Mouse (Mus musculus) MEL (cell line): ENCODE results near the gene Zfp865. TPM values are rescaled to one million over a fixed set of nuclear protein-coding genes. Genes with fewer than 3 reads are reported as not detected.

Experiments used
- DNase-seq: peaks from one replicate; pipeline ENCODE4 v3.0.0; 2011; ENCODE audit warnings: low read depth, low spot score
- H3K27ac ChIP-seq: 2 replicates; pipeline ENCODE4 v1.5.1; 2012; ENCODE audit warnings: low read depth, mild to moderate bottlenecking, control low read depth, low read length, moderate library complexity; ENCODE audit not compliant: control insufficient read depth
- H3K27me3 ChIP-seq, 2 experiments: fragments of 150-350 bp in 1 of 2; sonication (generic) in 1 of 2; 2 replicates each; pipeline ENCODE4 v1.6.1; 2012; ENCODE audit warnings: low read length in 2 of 2, mild to moderate bottlenecking in 2 of 2, improper control_type of control experiment in 1 of 2, moderate library complexity in 1 of 2; ENCODE audit not compliant: insufficient read depth in 2 of 2, control insufficient read depth in 1 of 2
- H3K36me3 ChIP-seq, 2 experiments: 2 replicates each; pipeline ENCODE4 v1.6.1; 2012 to 2014; ENCODE audit warnings: low read length in 2 of 2, improper control_type of control experiment in 1 of 2, inconsistent platforms in 1 of 2, mild to moderate bottlenecking in 1 of 2; ENCODE audit not compliant: insufficient read depth in 2 of 2, control insufficient read depth in 1 of 2
- H3K4me1 ChIP-seq, 2 experiments: fragments of 150-350 bp in 1 of 2; sonication (generic) in 1 of 2; 2 replicates each; pipeline ENCODE4 v1.6.1; 2012; ENCODE audit warnings: low read length in 2 of 2, improper control_type of control experiment in 1 of 2, mild to moderate bottlenecking in 1 of 2; ENCODE audit not compliant: insufficient read depth in 2 of 2, control insufficient read depth in 1 of 2
- H3K4me3 ChIP-seq, 2 experiments: fragments of 150-350 bp in 1 of 2; sonication (generic) in 1 of 2; 2 replicates each; pipeline ENCODE4 v1.5.1; 2012; ENCODE audit warnings: low read depth in 2 of 2, low read length in 2 of 2, mild to moderate bottlenecking in 2 of 2, moderate library complexity in 2 of 2, control low read depth in 1 of 2, improper control_type of control experiment in 1 of 2; ENCODE audit not compliant: control insufficient read depth in 1 of 2, insufficient read depth in 1 of 2
- H3K79me2 ChIP-seq: 2 replicates; pipeline ENCODE4 v1.6.1; 2012; ENCODE audit warnings: mild to moderate bottlenecking, low read length, moderate library complexity; ENCODE audit not compliant: control insufficient read depth, poor library complexity, insufficient read depth
- H3K9ac ChIP-seq: 2 replicates; pipeline ENCODE4 v1.6.1; 2012; ENCODE audit warnings: low read depth, mild to moderate bottlenecking, control low read depth, low read length, moderate library complexity; ENCODE audit not compliant: control insufficient read depth, poor library complexity, severe bottlenecking
- H3K9me3 ChIP-seq: fragments of 150-350 bp; sonication (generic); replicated peaks from 2 replicates; pipeline ENCODE4 v1.6.1; 2012; ENCODE audit warnings: mild to moderate bottlenecking, low read length, improper control_type of control experiment, moderate library complexity; ENCODE audit not compliant: insufficient read depth
- BHLHE40 ChIP-seq: IDR thresholded peaks from 2 replicates; pipeline ENCODE4 v1.6.1; 2012; ENCODE audit warnings: low read depth, mild to moderate bottlenecking, inconsistent platforms, low read length, improper control_type of control experiment, borderline replicate concordance
- CHD1 ChIP-seq: IDR thresholded peaks from 2 replicates; pipeline ENCODE4 v1.6.1; 2012; ENCODE audit warnings: low read depth, mild to moderate bottlenecking, inconsistent platforms, low read length, improper control_type of control experiment
- CHD2 ChIP-seq: IDR thresholded peaks from 2 replicates; pipeline ENCODE4 v1.6.1; 2011; ENCODE audit warnings: low read length, improper control_type of control experiment
- CTCF ChIP-seq, 3 experiments: IDR thresholded peaks in 2 of 3; conservative IDR thresholded peaks in 1 of 3; 2 replicates each; pipeline ENCODE4 v1.5.1; 2011 to 2012; ENCODE audit warnings: low read length in 3 of 3, low read depth in 2 of 3, mild to moderate bottlenecking in 2 of 3, improper control_type of control experiment in 1 of 3, inconsistent platforms in 1 of 3, mixed read lengths in 1 of 3, moderate library complexity in 1 of 3; ENCODE audit not compliant: control insufficient read depth in 1 of 3, insufficient read depth in 1 of 3, poor library complexity in 1 of 3, severe bottlenecking in 1 of 3
- ELF1 ChIP-seq: IDR thresholded peaks from 2 replicates; pipeline ENCODE4 v1.6.1; 2014; ENCODE audit warnings: low read depth, mild to moderate bottlenecking, inconsistent platforms, low read length, improper control_type of control experiment, moderate library complexity
- ETS1 ChIP-seq: IDR thresholded peaks from 2 replicates; pipeline ENCODE4 v1.6.1; 2012; ENCODE audit warnings: low read depth, mild to moderate bottlenecking, inconsistent platforms, low read length, improper control_type of control experiment, moderate library complexity
- GATA1 ChIP-seq: IDR thresholded peaks from 2 replicates; pipeline ENCODE4 v1.6.1; 2011; ENCODE audit warnings: low read depth, low read length, improper control_type of control experiment
- KAT2A ChIP-seq: conservative IDR thresholded peaks from 2 replicates; pipeline ENCODE4 v1.6.1; 2012; ENCODE audit warnings: low read depth, low read length, improper control_type of control experiment, inconsistent platforms
- MAX ChIP-seq: IDR thresholded peaks from 2 replicates; pipeline ENCODE4 v1.6.1; 2011; ENCODE audit warnings: low read length, improper control_type of control experiment
- MXI1 ChIP-seq: IDR thresholded peaks from 2 replicates; pipeline ENCODE4 v1.6.1; 2011; ENCODE audit warnings: mild to moderate bottlenecking, low read depth, low read length, improper control_type of control experiment
- MYB ChIP-seq: IDR thresholded peaks from 2 replicates; pipeline ENCODE4 v1.6.1; 2011; ENCODE audit warnings: mild to moderate bottlenecking, low read depth, low read length, improper control_type of control experiment
- NRF1 ChIP-seq: IDR thresholded peaks from 2 replicates; pipeline ENCODE4 v1.6.1; 2014; ENCODE audit warnings: low read depth, mild to moderate bottlenecking, inconsistent platforms, low read length, improper control_type of control experiment, moderate library complexity; ENCODE audit not compliant: poor library complexity, insufficient read depth, severe bottlenecking
- POLR2A ChIP-seq, 2 experiments: IDR thresholded peaks; 2 replicates each; pipeline ENCODE4 v1.6.1; 2011 to 2012; ENCODE audit warnings: low read length in 2 of 2, mild to moderate bottlenecking in 2 of 2, control low read depth in 1 of 2, improper control_type of control experiment in 1 of 2, low read depth in 1 of 2, moderate library complexity in 1 of 2; ENCODE audit not compliant: control insufficient read depth in 1 of 2, insufficient read depth in 1 of 2, poor library complexity in 1 of 2
- POLR2AphosphoS2 ChIP-seq: IDR thresholded peaks from 2 replicates; pipeline ENCODE4 v1.6.1; 2011; ENCODE audit warnings: low read length, improper control_type of control experiment
- POLR2AphosphoS5 ChIP-seq: IDR thresholded peaks from 2 replicates; pipeline ENCODE4 v1.6.1; 2012; ENCODE audit warnings: low read depth, borderline replicate concordance, mild to moderate bottlenecking, inconsistent platforms, low read length, moderate library complexity, mixed read lengths
- RCOR1 ChIP-seq: IDR thresholded peaks from 2 replicates; pipeline ENCODE4 v1.6.1; 2012; ENCODE audit warnings: low read depth, mild to moderate bottlenecking, inconsistent platforms, low read length, improper control_type of control experiment
- SIN3A ChIP-seq: IDR thresholded peaks from 2 replicates; pipeline ENCODE4 v1.6.1; 2012; ENCODE audit warnings: low read length, improper control_type of control experiment, inconsistent platforms
- SMC3 ChIP-seq: IDR thresholded peaks from 2 replicates; pipeline ENCODE4 v1.6.1; 2011; ENCODE audit warnings: low read depth, low read length, improper control_type of control experiment
- TAL1 ChIP-seq: IDR thresholded peaks from 2 replicates; pipeline ENCODE4 v1.6.1; 2012; ENCODE audit warnings: mild to moderate bottlenecking, inconsistent platforms, low read length, moderate library complexity, mixed read lengths
- USF1 ChIP-seq: IDR thresholded peaks from 2 replicates; pipeline ENCODE4 v1.6.1; 2014; ENCODE audit warnings: low read depth, mild to moderate bottlenecking, inconsistent platforms, low read length, improper control_type of control experiment, moderate library complexity
- ZNF384 ChIP-seq: IDR thresholded peaks from 2 replicates; pipeline ENCODE4 v1.6.1; 2012; ENCODE audit warnings: low read depth, mild to moderate bottlenecking, inconsistent platforms, low read length, improper control_type of control experiment
- polyA plus RNA-seq, 2 experiments: library from polyadenylated mRNA; stranded (reverse) in 1 of 2; unstranded in 1 of 2; fragments of >175 nt in 1 of 2; fragments of >200 nt in 1 of 2; gene quantifications; 2 replicates each; pipeline versions ENCODE4 v1.2.1 to v1.2.4; 2012; ENCODE audit warnings: low replicate concordance in 2 of 2, low read depth in 1 of 2; ENCODE audit not compliant: insufficient read length in 2 of 2, insufficient read depth in 1 of 2, missing spikeins in 1 of 2
- total RNA-seq: library from RNA; depleted of rRNA; stranded (reverse); fragments of 300-350 nt; gene quantifications from 2 replicates; pipeline ENCODE4 v1.2.3, GENCODE M21; 2012

Zfp865 gene
- total and polyA plus RNA-seq, 3 experiments: 12.2 to 34.6 TPM; not detected in 1

GRCm38 (mm10) chr7:5062360-5063001, 42.3 kb downstream of the Zfp865 start (continued):
- TF ChIP-seq CTCF (IDR thresholded peaks at IDR 0.05 in 2 of 3, conservative IDR thresholded peaks at IDR 0.05 in 1 of 3; ENCODE audit: control insufficient read depth in 1 of 3, insufficient read depth in 1 of 3, low read depth in 2 of 3, low read length in 3 of 3, poor library complexity in 1 of 3, severe bottlenecking in 1 of 3) (no peak), TAL1 (no peak), SMC3 (no peak), USF1 (peak; percentile 93), POLR2AphosphoS5 (no peak), ELF1 (peak; percentile 94), ETS1 (peak; percentile 45), KAT2A (peak; percentile 42; the same call in 1 of the 2 replicates), GATA1 (no peak), BHLHE40 (peak; percentile 53; the same call in 1 of the 2 replicates), CHD1 (no peak), RCOR1 (no peak), MYB (no peak), MAX (peak; percentile 95), CHD2 (no peak), POLR2AphosphoS2 (no peak; the same call in 1 of the 2 replicates)

GRCm38 (mm10) chr7:5064886-5065285, 44.7 kb downstream of the Zfp865 start:
- no peak overlapping the region for H3K4me3 ChIP-seq

DNA sequence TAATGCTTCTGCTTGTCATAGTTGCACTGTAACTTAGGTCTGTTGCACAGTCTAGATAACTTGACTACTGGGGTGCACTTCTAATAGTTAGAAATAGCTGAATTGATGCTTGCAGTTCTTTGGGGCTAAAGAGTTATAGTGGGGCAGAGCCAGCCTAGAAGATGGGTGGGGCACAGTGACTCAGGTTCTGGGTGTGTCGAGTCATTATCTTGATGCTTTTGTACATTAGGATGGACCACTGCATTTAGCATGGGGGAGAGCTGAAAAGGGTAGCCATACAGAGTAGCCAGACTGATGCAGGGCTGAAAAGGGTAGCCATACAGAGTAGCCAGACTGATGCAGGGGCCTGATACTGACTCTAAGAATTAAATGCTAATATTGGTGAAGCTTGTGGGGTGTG, 53.4 kb downstream of the Zfp865 start:
- peaks cover 12 to 32% of the 10 kb centered on the region in 2 experiments for H3K4me1 ChIP-seq

More at GRCm38 (mm10) chr7:5064886-5065285, 44.7 kb downstream of the Zfp865 start:
- H3K27me3 ChIP-seq: no peaks in the 10 kb centered on the region
- H3K4me1 ChIP-seq: peaks cover 2 to 17% of the 10 kb centered on the region in 2 experiments
- H3K36me3 ChIP-seq: peaks cover 15 to 30% of the 10 kb centered on the region in 2 experiments
- TF ChIP-seq GATA1 (no peak), MXI1 (no peak), SIN3A (no peak), MAX (no peak), ZNF384 (peak; percentile 65), USF1 (no peak), CTCF (IDR thresholded peaks at IDR 0.05 in 2 of 3, conservative IDR thresholded peaks at IDR 0.05 in 1 of 3; ENCODE audit: control insufficient read depth in 1 of 3, insufficient read depth in 1 of 3, low read depth in 2 of 3, low read length in 3 of 3, poor library complexity in 1 of 3, severe bottlenecking in 1 of 3) (no peak)
- TF ChIP-seq, all 39 proteins: peak for 1
- Histone ChIP-seq H3K79me2 (peaks cover 69% of the 10 kb centered on the region), H3K27ac (no peak overlapping the region), H3K9me3 (no peaks in the 10 kb centered on the region), H3K9ac (no peak overlapping the region; the same call in 1 of the 2 replicates)
- DNase-seq: no peak

More for the DNA sequence above, 53.4 kb downstream of the Zfp865 start:
- Histone ChIP-seq H3K4me3 (no peak overlapping the region), H3K9ac (no peak overlapping the region), H3K27me3 (no peaks in the 10 kb centered on the region), H3K36me3 (peaks cover 48 to 50% of the 10 kb centered on the region in 2 experiments), H3K79me2 (peaks cover 26% of the 10 kb centered on the region), H3K9me3 (no peaks in the 10 kb centered on the region), H3K27ac (no peak overlapping the region)
- DNase-seq: peak; percentile 62
- 0 out of 4 replicates have a peak, but pooled peaks of 1 of the 2 experiments have one; percentile 17 for TF ChIP-seq POLR2A (IDR thresholded peaks at IDR 0.05; ENCODE audit: control insufficient read depth in 1 of 2, insufficient read depth in 1 of 2, low read depth in 1 of 2, low read length in 2 of 2, poor library complexity in 1 of 2)
- TF ChIP-seq KAT2A: no peak
- no peak for TF ChIP-seq ZNF384
- TF ChIP-seq GATA1: peak; percentile 52; the same call in 1 of the 2 replicates
- no peak for TF ChIP-seq POLR2AphosphoS2
- no peak for TF ChIP-seq NRF1
